Mouse (Mus musculus) ovary, adult 10 weeks (tissue): ENCODE data around the gene Spast. TPM values are rescaled to one million over a fixed set of nuclear protein-coding genes. Genes with fewer than 3 reads are reported as not detected.

Source experiments
- polyA plus RNA-seq: library from polyadenylated mRNA; stranded (reverse); fragments of 350-450 nt; fragmentation: Illumina TruSeq; extraction: RNeasy Lipid Tissue Mini Kit (QIAGEN cat#74804); gene quantifications from one replicate; pipeline ENCODE4 v1.2.3, GENCODE M21; 2014

Spast gene
- polyA plus RNA-seq = 105 TPM

GRCm38 (mm10) chr17:74338937-74339804 lies at the start of gene Spast:
Spast (plus strand) TSS chr17:74338987.

GRCm38 (mm10) chr17:74295026-74295970 lies 43.5 kb upstream of the Spast start, which contains the start of gene Memo1:
Memo1 (minus strand) TSS chr17:74295521.

GRCm38 (mm10) chr17:74323844-74324243 lies 14.9 kb upstream of the Spast start, which contains the start of gene Dpy30:
Dpy30 (minus strand) TSS chr17:74323944.

GRCm38 (mm10) chr17:74395383-74396065 lies 56.7 kb downstream of the Spast start, which contains the start of gene Slc30a6:
Slc30a6 (plus strand) TSS chr17:74395608.

Other genes starting within 250 kb of the Spast start
- gene Memo1, start 43.5 kb upstream of the Spast start, polyA plus RNA-seq = 143 TPM
- 172 TPM for gene Dpy30, start 15.0 kb upstream of the Spast start, polyA plus RNA-seq
- 25.1 TPM for gene Slc30a6, start 56.6 kb downstream of the Spast start, polyA plus RNA-seq
- gene Nlrc4, start 120.2 kb downstream of the Spast start, polyA plus RNA-seq = 0.83 TPM
- gene Yipf4, start 150.5 kb downstream of the Spast start, polyA plus RNA-seq = 351 TPM
- 222 TPM for gene Birc6, start 189.3 kb downstream of the Spast start, polyA plus RNA-seq